Mouse (Mus musculus): ENCODE measurements around the gene Wrap53. TPM values are rescaled to one million over a fixed set of nuclear protein-coding genes. Genes with fewer than 3 reads are reported as not detected.
"Not testable (repeated sequence)": the region's sequence is repeated elsewhere in the genome, so short reads cannot be mapped to it uniquely, and the experiment has no call there.

Wrap53 gene
- total RNA-seq (2022): 10 to 100 TPM in 3 of 4 experiments, 1 to 10 TPM in 1; 9.1 to 11.9 (median 11.0) TPM

- peak; percentile 92 for DNase-seq
Measured at GRCm38 (mm10) chr11:69580091-69580514, at the start of gene Wrap53, which contains the start of gene Trp53. Gene Wrap53, minus strand, starts transcription at chr11:69580255. Gene Trp53, plus strand, starts transcription at chr11:69580359.

DNA sequence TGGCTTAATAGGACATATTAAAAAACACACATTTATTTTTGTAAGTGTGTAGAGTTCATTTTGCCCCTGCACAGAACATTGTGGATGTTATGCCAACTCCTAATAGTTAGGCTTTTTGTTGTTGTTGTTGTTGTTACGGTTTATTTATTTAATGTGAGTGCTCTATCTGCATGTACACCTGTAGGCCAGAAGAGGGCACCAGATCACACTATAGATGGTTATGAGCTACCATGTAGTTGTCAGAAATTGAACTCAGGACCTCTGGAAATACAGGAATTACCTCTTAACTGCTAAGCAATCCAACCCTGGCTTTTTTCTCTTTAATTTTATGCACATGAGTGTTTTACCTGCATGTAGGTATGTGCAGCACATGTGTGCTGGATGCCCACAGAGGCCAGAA lies 49.7 kb upstream of the Wrap53 start:
- no peak for DNase-seq

- peak; percentile 65 for DNase-seq
Measured at GRCm38 (mm10) chr11:69628286-69628685, 48.2 kb upstream of the Wrap53 start.

DNA sequence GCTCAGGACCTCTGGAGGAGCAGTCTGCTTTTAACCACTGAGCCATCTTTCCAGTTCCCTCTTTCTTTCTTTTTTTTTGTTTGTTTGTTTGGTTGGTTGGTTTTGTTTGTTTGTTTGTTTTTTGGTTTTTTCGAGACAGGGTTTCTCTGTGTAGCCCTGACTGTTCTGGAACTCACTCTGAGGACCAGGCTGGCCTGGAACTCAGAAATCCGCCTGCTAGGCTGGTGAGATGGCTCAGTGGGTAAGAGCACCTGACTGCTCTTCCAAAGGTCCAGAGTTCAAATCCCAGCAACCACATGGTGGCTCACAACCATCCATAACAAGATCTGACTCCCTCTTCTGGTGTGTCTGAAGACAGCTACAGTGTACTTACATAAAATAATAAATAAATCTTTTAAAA lies 44.3 kb upstream of the Wrap53 start:
- not testable (repeated sequence) for DNase-seq

- no peak for DNase-seq
Measured at GRCm38 (mm10) chr11:69623006-69623405, 43.0 kb upstream of the Wrap53 start.

GRCm38 (mm10) chr11:69622406-69622805 lies 42.4 kb upstream of the Wrap53 start:
- DNase-seq: no peak

GRCm38 (mm10) chr11:69621571-69622268 lies 41.7 kb upstream of the Wrap53 start, which contains the start of gene Sat2:
Gene Sat2, plus strand, starts transcription at chr11:69622024.
- DNase-seq: no peak

DNA sequence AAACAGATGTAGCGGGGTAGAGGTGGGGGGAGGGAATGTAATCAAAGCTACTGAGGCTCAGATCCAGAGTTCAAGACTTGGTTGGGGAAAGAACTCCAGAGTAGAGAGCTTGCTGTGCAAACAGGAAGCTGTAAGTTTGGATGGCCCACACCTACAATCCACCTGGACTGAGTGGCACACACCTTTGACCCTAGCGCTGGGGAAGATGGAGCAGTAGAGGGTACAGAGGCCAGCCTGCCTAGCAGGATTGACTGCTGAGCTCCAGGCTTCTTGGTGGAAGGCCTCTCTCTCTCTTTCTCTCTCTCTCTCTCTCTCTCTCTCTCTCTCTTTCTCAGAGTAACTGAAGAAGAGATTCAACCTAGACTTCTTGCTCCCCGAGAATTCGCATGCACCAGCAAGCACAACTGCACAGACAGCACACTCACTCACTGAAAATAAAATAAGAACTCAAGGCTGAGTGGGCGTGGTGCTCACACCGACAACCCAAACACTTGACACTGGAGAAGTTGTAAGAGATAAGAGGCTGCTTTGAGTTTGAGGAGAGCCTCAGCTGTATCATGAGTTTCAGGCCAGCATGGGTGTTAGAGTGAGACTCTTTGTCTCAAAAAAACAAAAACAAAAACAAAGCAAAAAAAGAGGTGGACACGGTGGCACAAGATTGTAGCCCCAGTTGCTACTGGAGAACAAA lies 40.5 kb upstream of the Wrap53 start:
- no peak for DNase-seq

DNA sequence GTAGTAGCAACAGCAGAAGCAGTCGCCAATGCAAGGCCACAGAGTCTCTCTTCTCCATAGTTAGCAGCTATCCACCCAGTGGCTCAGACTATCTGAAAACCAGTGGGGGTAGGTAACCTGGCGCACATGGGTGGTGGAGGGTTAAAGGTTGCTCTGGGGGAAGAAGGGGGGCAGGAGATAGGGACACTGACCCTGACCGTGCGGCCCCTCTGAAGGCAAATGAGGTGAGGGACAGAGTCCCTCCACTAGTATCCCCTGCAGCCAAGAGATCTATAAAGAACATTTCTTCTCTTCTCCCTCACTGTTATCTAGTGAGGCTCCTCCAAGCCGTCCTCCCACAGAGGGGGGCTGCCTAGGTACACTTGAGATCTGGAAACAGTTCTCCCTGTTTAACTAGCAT lies 37.8 kb upstream of the Wrap53 start, which contains the start of gene Shbg:
Gene Shbg (minus strand): TSS at position 101 of the 400 bp plus-strand sequence.
- DNase-seq: no peak

GRCm38 (mm10) chr11:69616781-69617180 lies 36.7 kb upstream of the Wrap53 start:
- DNase-seq: no peak

- not testable (repeated sequence) for DNase-seq
Measured at GRCm38 (mm10) chr11:69614257-69614588, 34.2 kb upstream of the Wrap53 start.

DNA sequence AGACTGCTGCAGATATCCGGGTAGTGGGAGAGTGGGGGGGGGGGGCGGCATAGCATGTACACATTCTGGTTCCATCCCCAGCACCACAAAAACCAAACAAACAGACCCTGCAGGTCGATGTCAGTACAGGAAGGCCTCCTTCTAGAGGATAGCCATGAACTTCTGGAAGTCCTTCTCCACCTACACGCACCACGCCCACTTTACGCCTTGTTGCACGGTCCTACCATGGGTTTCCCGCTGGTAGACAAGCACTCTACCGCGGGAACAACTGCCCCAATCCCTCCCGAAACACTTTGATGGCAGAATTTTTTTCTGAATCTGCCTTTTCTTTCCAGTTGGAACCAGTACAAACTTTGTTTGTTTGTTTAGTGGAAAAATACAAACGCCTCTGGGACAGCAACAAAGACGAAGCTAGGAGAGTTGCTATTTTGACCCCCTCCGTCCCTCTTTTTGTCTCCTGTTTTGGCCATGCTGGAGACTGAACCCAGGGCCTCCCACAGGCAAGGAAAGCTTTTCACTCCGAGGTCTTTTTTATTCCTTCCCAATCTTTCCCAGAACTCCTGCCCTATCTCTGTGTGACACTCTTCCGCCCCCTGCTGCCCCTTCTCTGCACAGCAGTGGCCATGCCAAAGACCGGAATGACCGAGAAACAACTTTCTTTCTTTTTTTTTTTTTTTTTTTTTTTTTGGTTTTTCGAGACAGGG lies 33.6 kb upstream of the Wrap53 start:
- peak; percentile 81 for DNase-seq

DNA sequence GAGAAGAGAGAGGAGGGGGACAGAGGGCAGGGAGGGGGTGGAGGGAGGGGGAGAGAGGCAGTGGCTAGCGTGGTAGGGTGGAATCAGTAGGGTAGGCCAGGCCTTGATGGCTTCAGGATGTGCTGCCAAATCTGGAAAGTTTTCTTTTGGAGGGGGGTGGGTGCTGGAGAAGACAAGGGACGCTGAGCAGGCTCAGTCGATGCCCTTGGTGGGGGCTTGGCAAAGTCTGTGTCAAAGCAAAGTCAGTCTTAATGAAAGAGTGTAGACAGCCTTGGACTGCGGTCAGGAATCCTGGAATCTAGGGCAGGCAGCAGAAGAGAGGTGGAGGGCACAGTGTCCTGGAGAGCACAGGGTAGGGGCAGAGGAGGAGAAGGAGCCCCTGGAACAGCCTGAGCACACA lies 30.8 kb upstream of the Wrap53 start:
- no peak for DNase-seq

DNA sequence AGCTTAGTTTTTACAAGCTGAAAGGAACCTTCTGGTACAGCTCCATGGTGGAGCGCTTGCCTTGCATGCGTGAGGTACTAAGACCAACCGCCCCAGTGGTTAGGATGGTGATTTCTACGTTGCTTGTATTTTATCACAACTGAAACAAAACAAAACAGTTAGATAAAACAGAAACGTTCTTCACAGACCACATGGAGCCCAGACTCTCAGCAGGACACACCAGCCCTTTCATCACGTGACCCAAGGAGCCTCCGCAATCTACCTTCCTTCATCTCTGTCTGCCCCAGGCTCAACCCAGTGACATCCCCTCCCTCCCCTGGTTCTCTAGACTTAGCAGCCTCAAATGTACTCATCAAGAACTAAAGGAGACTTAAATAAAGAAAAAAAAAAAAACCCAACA lies 29.4 kb upstream of the Wrap53 start:
- no peak for DNase-seq

GRCm38 (mm10) chr11:69608525-69608924 lies 28.5 kb upstream of the Wrap53 start:
- DNase-seq: no peak

DNA sequence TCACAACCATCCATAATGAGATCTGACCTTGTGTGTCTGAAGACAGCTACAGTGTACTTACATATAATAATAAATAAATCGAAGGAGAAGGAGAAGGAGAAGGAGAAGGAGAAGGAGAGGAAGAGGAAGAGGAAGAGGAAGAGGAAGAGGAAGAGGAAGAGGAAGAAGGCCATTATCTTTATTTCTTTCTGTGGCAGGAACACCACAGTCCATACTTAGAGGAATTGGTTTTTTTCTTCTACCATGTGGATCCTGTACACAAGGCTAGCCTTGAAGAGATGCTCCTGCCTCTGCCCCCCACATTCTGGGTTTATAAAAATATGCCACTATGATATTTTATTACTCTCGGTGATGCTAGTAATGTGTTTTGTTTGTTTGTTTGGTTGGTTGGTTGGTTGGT lies 26.8 kb upstream of the Wrap53 start:
- DNase-seq: no peak

DNA sequence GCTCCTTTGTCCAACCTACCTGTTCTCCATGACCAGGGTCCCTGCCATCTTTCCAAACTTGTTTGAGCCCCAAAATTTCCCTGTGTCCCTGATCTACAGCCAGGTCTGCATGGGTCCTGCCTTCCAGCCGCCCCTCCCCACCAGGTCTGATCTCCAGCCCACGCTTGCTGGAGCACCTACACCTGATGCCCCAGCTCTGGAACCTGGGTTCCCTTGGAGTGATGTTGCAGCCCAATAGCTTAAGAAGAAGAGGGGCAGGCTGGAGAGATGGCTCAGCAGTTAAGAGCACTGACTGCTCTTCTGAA lies 26.4 kb upstream of the Wrap53 start:
- DNase-seq: no peak

DNA sequence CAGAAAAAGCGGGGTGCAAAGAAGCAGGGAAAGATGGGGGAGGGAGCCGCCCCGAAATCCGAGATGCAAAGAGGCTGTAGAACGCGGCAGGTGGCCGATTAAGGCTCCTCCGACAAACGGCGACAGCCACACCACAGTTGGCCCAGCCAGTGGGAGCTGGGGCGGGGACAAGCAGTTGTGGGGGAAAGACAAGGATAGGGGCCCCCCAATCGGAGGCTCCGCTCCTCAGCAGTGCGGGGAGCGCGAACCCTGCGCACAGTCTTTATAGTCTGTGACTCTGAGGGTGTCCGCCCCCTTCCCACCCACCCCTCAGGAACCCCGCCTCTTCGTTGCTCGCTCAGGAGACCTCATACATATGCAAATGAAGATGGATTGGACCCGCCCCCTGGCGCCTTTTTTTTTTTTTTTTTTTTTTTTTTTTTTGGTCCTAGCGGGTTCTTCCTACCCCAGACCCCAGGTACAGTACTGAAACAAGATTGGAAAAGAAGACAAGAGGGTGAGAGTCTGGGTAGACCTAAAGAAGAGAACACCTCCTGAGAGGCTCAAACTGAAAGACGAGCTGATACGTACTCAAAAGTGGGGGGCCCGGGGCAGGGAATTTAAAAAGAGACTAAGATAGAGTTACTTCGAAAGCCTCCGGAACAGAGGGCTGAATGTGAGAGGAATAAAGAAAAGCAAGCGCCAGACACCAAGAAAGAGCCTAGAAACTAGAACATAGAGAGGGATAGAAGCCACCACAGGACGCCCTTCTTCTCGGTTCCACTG lies 25.9 kb upstream of the Wrap53 start, which contains the start of gene Atp1b2:
Gene Atp1b2 (minus strand): TSS at position 217 of the 765 bp plus-strand sequence.
- DNase-seq: peak; percentile 56

GRCm38 (mm10) chr11:69604795-69605664 lies 25.0 kb upstream of the Wrap53 start:
- no peak for DNase-seq

DNA sequence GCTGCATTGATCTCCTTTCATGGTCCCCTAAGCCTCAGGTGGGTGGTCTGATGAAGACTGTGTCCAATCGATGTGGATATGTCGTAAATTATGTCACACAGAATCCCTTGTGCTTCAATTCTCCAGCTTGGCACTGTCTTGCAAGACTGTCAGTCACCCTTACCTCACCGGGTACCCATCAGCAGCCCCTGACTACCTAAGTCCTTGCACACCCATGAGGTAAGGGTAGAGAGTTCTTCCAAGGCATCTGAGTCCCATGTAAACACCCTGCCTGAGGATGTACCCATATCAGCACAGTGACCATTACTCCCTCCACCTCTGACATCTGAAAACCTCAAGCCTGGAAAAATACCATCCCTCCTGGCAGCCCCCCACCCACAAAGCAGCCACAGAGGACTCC lies 24.3 kb upstream of the Wrap53 start:
- DNase-seq: no peak

- no peak for DNase-seq
Measured at GRCm38 (mm10) chr11:69603516-69603915, 23.5 kb upstream of the Wrap53 start.

DNA sequence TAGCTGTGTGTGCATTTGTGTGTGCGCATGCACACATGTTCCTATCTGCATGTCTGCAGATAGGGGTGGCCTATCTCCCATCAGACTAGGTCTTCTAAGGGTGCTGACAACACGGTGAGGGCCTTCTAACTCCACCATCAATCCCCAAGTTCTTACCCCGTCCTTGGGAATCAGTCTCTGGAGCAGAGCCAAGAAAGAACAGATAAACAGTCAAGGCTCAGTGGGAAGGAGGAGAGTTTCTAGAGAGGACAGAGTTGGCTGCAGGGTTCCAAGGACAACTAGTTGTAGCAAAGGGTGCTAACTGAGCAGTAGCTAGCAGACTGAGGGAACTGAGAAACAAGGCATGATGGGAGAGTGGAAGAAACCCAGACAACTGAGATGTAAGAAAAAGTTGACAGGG lies 21.7 kb upstream of the Wrap53 start:
- DNase-seq: no peak
